Mouse (Mus musculus) embryonic facial prominence, embryonic 14.5 days (tissue): ENCODE measurements around the gene Syt12. TPM values are rescaled to one million over a fixed set of nuclear protein-coding genes. Genes with fewer than 3 reads are reported as not detected.
A peak's percentile ranks its signal among the peaks of the same experiment; 100 is the strongest.

Experiments
- ATAC-seq: fragments of 200-750 bp; cut with Nextera tagmentation; 2 replicates; pipeline ENCODE4 v1.8.0; 2017; ENCODE audit warnings: low read depth, moderate number of reproducible peaks, moderate TSS enrichment
- DNase-seq: peaks from one replicate; pipeline ENCODE4 v3.0.0-alpha.2; 2015; ENCODE audit warnings: low spot score
- H3K27ac ChIP-seq: fragments of 300-500 bp; sonication (generic); replicated peaks from 2 replicates; pipeline ENCODE4 v1.5.1; 2014; ENCODE audit warnings: low read depth, mild to moderate bottlenecking, low read length, moderate library complexity
- H3K27me3 ChIP-seq: fragments of 300-500 bp; sonication (generic); replicated peaks from 2 replicates; pipeline ENCODE4 v1.6.1; 2014; ENCODE audit warnings: low read length; ENCODE audit not compliant: control insufficient read depth, insufficient read depth
- H3K36me3 ChIP-seq: fragments of 300-500 bp; sonication (generic); 2 replicates; pipeline ENCODE4 v1.6.1; 2014; ENCODE audit warnings: low read length, mixed read lengths; ENCODE audit not compliant: control insufficient read depth, insufficient read depth
- H3K4me1 ChIP-seq: fragments of 300-500 bp; sonication (generic); 2 replicates; pipeline ENCODE4 v1.6.1; 2014; ENCODE audit warnings: antibody characterized with exemption, low read length; ENCODE audit not compliant: control insufficient read depth, insufficient read depth
- H3K4me2 ChIP-seq: fragments of 300-500 bp; sonication (generic); 2 replicates; pipeline ENCODE4 v1.6.1; 2014; ENCODE audit warnings: low read depth, mild to moderate bottlenecking, low read length, moderate library complexity, mixed read lengths
- H3K4me3 ChIP-seq: fragments of 300-500 bp; sonication (generic); 2 replicates; pipeline ENCODE4 v1.5.1; 2014; ENCODE audit warnings: low read depth, mild to moderate bottlenecking, low read length
- H3K9ac ChIP-seq: fragments of 300-500 bp; sonication (generic); 2 replicates; pipeline ENCODE4 v1.6.1; 2014; ENCODE audit warnings: low read depth, mild to moderate bottlenecking, low read length, moderate library complexity, mixed read lengths
- H3K9me3 ChIP-seq: fragments of 300-500 bp; sonication (generic); 2 replicates; pipeline ENCODE4 v1.6.1; 2016; ENCODE audit warnings: low read length; ENCODE audit not compliant: control insufficient read depth
- WGBS: fragments of 180-500 bp; shearing (Covaris S2); extraction: QIAGEN DNeasy Blood & Tissue Kit; methylation state at CpG from one replicate; pipeline ENCODE4 v1.1.7; 2014; 5-methylcytosine and 5-hydroxymethylcytosine counted together
- polyA plus RNA-seq: library from polyadenylated mRNA; unstranded; fragments of >200 nt; fragmentation: Nextera tagmentation; extraction: Ambion mirVana; gene quantifications from 2 replicates; pipeline ENCODE4 v1.2.1, GENCODE M21; 2014

Syt12 gene
- polyA plus RNA-seq, 1 experiment from 2014 or later = 0.90 TPM

DNA sequence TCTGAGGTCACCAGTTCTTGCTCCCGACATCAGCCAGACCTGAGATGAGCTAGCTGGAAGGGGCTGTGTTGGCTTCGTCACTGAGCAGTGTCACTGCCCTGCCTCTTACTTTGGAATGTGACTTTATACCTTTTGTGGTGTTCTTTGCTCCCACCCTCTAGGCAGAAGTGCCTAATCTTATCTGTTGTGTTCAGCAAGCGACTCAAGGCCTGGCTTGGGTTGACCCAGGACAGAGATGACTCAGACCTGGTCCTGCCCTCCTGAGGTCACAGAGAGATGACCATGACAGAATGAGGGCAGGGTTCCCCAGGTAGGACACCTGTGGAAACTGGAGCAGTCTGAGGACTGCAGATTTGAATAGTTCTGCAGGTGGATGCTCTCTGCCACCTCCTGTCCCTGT is 41.0 kb downstream of the Syt12 start:
- Histone ChIP-seq H3K27me3 (no peaks in the 10 kb centered on the region), H3K9ac (no peak overlapping the region), H3K27ac (no peak overlapping the region), H3K4me1 (peaks cover 15% of the 10 kb centered on the region), H3K36me3 (peaks cover 9% of the 10 kb centered on the region), H3K9me3 (no peaks in the 10 kb centered on the region), H3K4me2 (no peak overlapping the region), H3K4me3 (no peak overlapping the region)
- ATAC-seq (no peak), DNase-seq (no peak)
- 92% methylated on average over 3 of the region's 3 CpGs for WGBS

DNA sequence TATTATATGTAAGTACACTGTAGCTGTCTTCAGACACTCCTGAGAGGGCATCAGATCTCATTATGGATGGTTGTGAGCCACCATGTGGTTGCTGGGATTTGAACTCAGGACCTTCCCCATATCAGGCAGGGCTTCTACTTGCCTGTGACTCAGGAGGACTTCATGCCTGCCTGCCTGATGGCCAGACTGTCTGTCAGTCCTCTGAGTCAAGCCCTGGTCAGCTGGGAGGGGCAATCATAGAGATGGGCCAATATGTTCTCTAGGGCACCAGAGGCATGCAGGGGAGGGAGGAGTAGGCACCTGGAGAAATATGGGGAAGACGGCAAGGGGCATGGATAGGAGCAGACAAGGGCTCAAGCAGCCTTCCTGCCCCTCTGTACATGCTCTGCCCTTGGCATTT is 42.2 kb downstream of the Syt12 start:
- Histone ChIP-seq H3K27ac (no peak overlapping the region), H3K9me3 (no peaks in the 10 kb centered on the region), H3K4me2 (no peak overlapping the region), H3K4me1 (peaks cover 5% of the 10 kb centered on the region), H3K27me3 (no peaks in the 10 kb centered on the region), H3K36me3 (peaks cover 17% of the 10 kb centered on the region), H3K4me3 (no peak overlapping the region), H3K9ac (no peak overlapping the region)
- ATAC-seq (no peak), DNase-seq (no peak)
- 100% methylated on average over 1 of the region's 1 CpGs for WGBS

DNA sequence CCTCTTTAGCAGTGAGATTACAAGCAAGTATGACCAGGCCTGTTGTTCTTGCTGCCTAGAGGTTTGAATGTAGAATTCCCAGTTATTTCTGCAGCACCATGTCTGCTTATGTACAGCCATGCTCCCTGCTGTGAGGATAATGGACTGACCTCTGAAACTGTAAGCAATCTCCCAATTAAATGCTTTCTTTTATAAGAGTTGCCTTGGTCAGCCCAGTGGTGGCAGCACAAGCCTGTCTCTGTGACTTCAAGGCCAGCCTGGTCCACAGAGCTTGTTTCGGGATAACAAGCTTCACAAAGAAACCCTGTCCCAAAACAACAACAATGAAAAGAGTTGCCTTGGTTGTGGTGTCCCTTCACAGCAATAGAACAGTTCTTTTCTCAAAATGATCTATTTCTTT is 43.5 kb downstream of the Syt12 start:
- no peak overlapping the region for H3K27ac ChIP-seq
- no peak for DNase-seq
- peaks cover 22% of the 10 kb centered on the region for H3K36me3 ChIP-seq
- no peaks in the 10 kb centered on the region for H3K9me3 ChIP-seq
- no peak overlapping the region for H3K4me3 ChIP-seq
- no peak overlapping the region for H3K4me2 ChIP-seq
- no peak for ATAC-seq
- H3K9ac ChIP-seq = no peak overlapping the region
- no peaks in the 10 kb centered on the region for H3K27me3 ChIP-seq
- 77% methylated on average over 1 of the region's 1 CpGs for WGBS
- H3K4me1 ChIP-seq = no peaks in the 10 kb centered on the region

- Histone ChIP-seq H3K4me2 (no peak overlapping the region), H3K27me3 (no peaks in the 10 kb centered on the region), H3K36me3 (peaks cover 30% of the 10 kb centered on the region), H3K4me1 (no peaks in the 10 kb centered on the region), H3K4me3 (no peak overlapping the region), H3K27ac (no peak overlapping the region), H3K9ac (no peak overlapping the region), H3K9me3 (no peaks in the 10 kb centered on the region)
- 83% methylated on average over 4 of the region's 4 CpGs for WGBS
- DNase-seq = no peak
- ATAC-seq = no peak
Measured at GRCm38 (mm10) chr19:4430091-4430620, 47.1 kb downstream of the Syt12 start.

- Histone ChIP-seq H3K4me3 (no peak overlapping the region), H3K9ac (no peak overlapping the region), H3K27me3 (no peaks in the 10 kb centered on the region), H3K4me2 (no peak overlapping the region), H3K4me1 (no peaks in the 10 kb centered on the region), H3K27ac (no peak overlapping the region), H3K9me3 (no peaks in the 10 kb centered on the region), H3K36me3 (peaks cover 56% of the 10 kb centered on the region)
- ATAC-seq (no peak), DNase-seq (peak; percentile 41)
- 79% methylated on average over 19 of the region's 19 CpGs for WGBS
Measured at GRCm38 (mm10) chr19:4425610-4426366, 51.5 kb downstream of the Syt12 start.

DNA sequence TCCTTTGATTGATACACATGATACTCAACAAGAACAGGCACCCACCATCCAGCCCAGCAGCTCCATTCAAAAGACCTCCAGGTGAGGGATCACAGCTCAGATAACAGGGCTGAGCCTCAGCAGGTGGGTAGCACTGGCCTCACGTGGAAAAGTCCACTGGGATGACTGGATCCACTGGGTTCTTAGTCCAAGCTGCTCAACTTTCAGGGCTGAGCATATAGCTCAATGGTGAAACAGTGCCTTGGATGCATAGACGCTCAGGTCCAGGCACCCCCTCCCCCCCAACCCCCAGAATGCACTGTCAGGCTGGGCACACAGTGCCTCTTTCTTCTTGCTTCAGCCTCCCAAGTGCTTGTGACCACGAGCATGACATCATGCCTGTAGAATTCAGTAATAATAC is 54.2 kb downstream of the Syt12 start:
- H3K9me3 ChIP-seq = no peaks in the 10 kb centered on the region
- peak; percentile 54; the same call in 1 of the 2 replicates for ATAC-seq
- no peak for DNase-seq
- H3K4me2 ChIP-seq = no peak overlapping the region
- 81% methylated on average over 3 of the region's 3 CpGs for WGBS
- no peaks in the 10 kb centered on the region for H3K4me1 ChIP-seq
- no peak overlapping the region for H3K4me3 ChIP-seq
- H3K27ac ChIP-seq = no peak overlapping the region
- H3K9ac ChIP-seq = no peak overlapping the region
- H3K36me3 ChIP-seq = peaks cover 47% of the 10 kb centered on the region
- H3K27me3 ChIP-seq = no peaks in the 10 kb centered on the region

- Histone ChIP-seq H3K27me3 (no peaks in the 10 kb centered on the region), H3K4me2 (no peak overlapping the region), H3K36me3 (peaks cover 47% of the 10 kb centered on the region), H3K9ac (no peak overlapping the region), H3K9me3 (no peaks in the 10 kb centered on the region), H3K27ac (no peak overlapping the region), H3K4me1 (no peaks in the 10 kb centered on the region), H3K4me3 (no peak overlapping the region)
- 96% methylated on average over 3 of the region's 3 CpGs for WGBS
- ATAC-seq (no peak), DNase-seq (peak; percentile 19)
Measured at GRCm38 (mm10) chr19:4422581-4422980, 54.7 kb downstream of the Syt12 start.

- no peak for DNase-seq
- Histone ChIP-seq H3K4me2 (no peak overlapping the region), H3K4me3 (no peak overlapping the region), H3K27ac (no peak overlapping the region), H3K9me3 (no peaks in the 10 kb centered on the region), H3K4me1 (no peaks in the 10 kb centered on the region), H3K9ac (no peak overlapping the region), H3K27me3 (no peaks in the 10 kb centered on the region), H3K36me3 (peaks cover 33% of the 10 kb centered on the region)
- ATAC-seq = 0 out of 2 replicates have a peak, but pooled peaks have one; percentile 24
- 81% methylated on average over 8 of the region's 8 CpGs for WGBS
Measured at GRCm38 (mm10) chr19:4420153-4420910, 56.9 kb downstream of the Syt12 start.
